Mouse (Mus musculus): ENCODE measurements at regions not wholly inside any gene's neighbourhood (a gene's known extent, or its start where the extent isn't known, plus 50 kb on each side); places are given as distances from the start of the nearest gene placed in this dataset.
"Not testable (repeated sequence)": the region's sequence is repeated elsewhere in the genome, so short reads cannot be mapped to it uniquely, and the experiment has no call there.

DNA sequence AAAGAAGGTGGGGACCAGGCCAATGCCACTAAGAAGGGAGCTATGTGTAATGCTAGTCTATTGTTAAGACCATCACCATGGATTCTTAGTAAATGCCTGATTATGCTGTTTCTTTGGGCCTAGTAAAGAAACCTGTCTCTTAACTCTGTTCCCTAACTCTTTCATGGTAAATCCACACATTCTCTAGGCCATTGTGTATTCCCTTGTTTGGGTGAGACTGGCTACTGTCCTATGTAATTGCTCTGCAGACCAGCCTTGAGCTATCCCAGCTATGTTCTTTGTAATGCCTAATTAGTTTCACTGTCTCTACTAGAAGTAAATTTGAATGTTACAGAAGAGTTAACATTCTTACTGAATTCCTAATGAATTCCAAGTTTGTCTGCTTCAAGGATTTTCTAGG lies 186.9 kb upstream of the Gm10750 start:
- Histone ChIP-seq H3K9ac (no peak overlapping the region), H3K9me3 (replicated peaks) (no peaks in the 10 kb centered on the region), H3K4me3 (no peak overlapping the region), H3K27me3 (no peaks in the 10 kb centered on the region), H3K36me3 (ENCODE audit: poor library complexity, severe bottlenecking) (no peaks in the 10 kb centered on the region), H3K27ac (no peak overlapping the region), H3K4me1 (no peaks in the 10 kb centered on the region), H3K4me2 (no peak overlapping the region)
- ATAC-seq = no peak

DNA sequence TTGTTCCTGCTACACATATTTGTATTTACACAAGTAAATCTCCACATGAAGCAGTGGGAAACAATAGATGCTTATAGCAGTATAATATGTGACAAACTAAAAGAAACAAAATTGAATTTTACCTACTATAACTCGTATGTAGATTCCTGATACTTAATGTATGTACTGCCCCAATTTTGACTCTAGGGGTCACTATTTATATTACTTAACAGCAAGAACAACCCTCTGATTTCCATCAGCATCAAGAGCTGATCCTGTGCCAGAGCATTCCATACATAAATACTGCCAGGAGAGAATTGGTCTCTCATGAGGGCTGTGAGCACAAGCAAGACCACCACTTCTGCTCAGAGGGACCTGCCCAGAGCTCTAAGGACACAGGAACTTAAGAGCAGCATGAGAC lies 178.7 kb upstream of the Gm10750 start:
- no peaks in the 10 kb centered on the region for H3K27me3 ChIP-seq
- ATAC-seq = no peak
- WGBS = 71% methylated on average over 1 of the region's 1 CpGs
- H3K27ac ChIP-seq = no peak overlapping the region
- H3K4me1 ChIP-seq = no peaks in the 10 kb centered on the region
- no peaks in the 10 kb centered on the region for H3K9me3 ChIP-seq (replicated peaks)
- H3K36me3 ChIP-seq (ENCODE audit: poor library complexity, severe bottlenecking) = no peaks in the 10 kb centered on the region
- H3K4me3 ChIP-seq = no peak overlapping the region
- H3K9ac ChIP-seq = no peak overlapping the region
- no peak overlapping the region for H3K4me2 ChIP-seq

DNA sequence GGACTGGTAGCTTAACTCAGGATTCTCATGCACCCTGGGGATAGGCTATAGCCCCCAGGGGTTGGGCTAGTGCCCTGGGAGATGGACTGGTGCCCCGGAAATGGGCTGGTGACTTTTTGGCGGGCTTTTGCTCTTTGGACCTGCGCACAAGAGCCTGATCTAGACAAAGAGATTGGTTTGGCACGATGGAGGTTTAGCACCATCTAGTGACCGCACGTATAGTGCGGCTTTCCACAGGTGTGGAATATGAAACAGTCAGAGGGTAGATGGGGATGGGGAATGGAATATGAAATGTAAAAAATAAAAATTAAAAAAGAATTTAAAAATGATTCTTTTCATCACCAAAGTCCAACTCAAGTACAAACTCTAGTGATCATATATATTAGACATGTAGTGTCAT lies 141.4 kb upstream of the Gm10750 start:
- 25% methylated on average over 7 of the region's 7 CpGs for WGBS
- not testable (repeated sequence) for H3K4me2 ChIP-seq; H3K27me3 ChIP-seq; H3K4me3 ChIP-seq; H3K36me3 ChIP-seq (ENCODE audit: poor library complexity, severe bottlenecking); H3K4me1 ChIP-seq; H3K27ac ChIP-seq; H3K9ac ChIP-seq
- ATAC-seq = peak; percentile 50; the same call in 1 of the 2 replicates
- H3K9me3 ChIP-seq (replicated peaks) = peaks cover 12% of the 10 kb centered on the region

DNA sequence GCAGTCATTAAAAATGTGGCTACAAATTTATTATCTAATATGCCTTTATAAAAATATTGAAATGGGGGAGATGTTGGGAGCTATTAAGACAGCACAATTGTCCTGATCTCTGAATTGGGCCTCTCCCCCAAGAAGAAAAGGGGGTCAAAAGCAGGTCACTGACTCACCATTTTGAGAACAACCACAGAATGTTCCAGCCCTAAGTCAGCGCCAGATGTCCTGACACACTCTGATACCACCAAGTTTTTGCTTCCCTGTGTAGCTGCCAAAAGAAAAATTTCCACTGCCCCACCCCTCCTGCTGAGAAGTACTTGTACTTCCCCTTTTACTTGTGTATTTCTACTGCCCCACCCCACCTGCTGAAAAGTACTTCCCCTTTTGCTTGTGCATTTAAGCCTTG lies 92.5 kb upstream of the Gm10750 start:
- not testable (repeated sequence) for ATAC-seq
- WGBS = 91% methylated on average over 1 of the region's 1 CpGs

DNA sequence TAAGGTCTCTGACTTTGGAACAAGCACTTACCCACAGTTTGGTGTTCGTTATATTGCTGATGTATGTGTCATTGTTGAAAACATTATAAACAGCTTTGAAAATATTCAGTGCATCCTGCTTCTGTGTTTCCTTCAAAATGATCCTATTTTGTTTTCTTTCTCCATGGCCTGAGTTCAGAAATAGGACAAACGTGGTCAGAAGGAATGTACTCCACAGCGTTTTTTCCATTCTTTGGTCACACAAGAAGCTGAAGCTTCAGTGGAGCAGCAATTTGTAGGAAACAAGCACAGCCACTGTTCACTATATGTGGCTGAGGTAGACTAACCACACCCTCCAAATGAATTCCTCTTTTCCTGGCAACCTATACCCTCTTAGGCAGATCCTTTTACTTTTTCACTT lies 75.1 kb upstream of the Gm10750 start:
- ATAC-seq = no peak
- Histone ChIP-seq H3K27ac (no peak overlapping the region), H3K27me3 (no peaks in the 10 kb centered on the region), H3K4me1 (no peaks in the 10 kb centered on the region), H3K9ac (no peak overlapping the region), H3K4me2 (no peak overlapping the region), H3K4me3 (no peak overlapping the region), H3K36me3 (ENCODE audit: poor library complexity, severe bottlenecking) (no peaks in the 10 kb centered on the region), H3K9me3 (replicated peaks) (no peaks in the 10 kb centered on the region)
- 50% methylated on average over 3 of the region's 3 CpGs for WGBS

More for the DNA sequence above, 92.5 kb upstream of the Gm10750 start:
- not testable (repeated sequence) for H3K4me2 ChIP-seq; H3K4me3 ChIP-seq; H3K27ac ChIP-seq; H3K4me1 ChIP-seq; H3K27me3 ChIP-seq; H3K36me3 ChIP-seq (ENCODE audit: poor library complexity, severe bottlenecking); H3K9ac ChIP-seq
- 0 out of 2 replicates have a peak, but pooled peaks cover 21% of the 10 kb centered on the region for H3K9me3 ChIP-seq (replicated peaks)
